Mouse (Mus musculus): ENCODE results near the gene Btbd16. TPM values are rescaled to one million over a fixed set of nuclear protein-coding genes. Genes with fewer than 3 reads are reported as not detected.

Btbd16 gene
- 0.25 TPM in 1 of 2 replicates, not detected in the other for total RNA-seq (2015)
- 0.29 TPM in 1 of 2 replicates, not detected in the other for total RNA-seq (2017)

GRCm38 (mm10) chr7:130773914-130774630 is at the start of gene Btbd16:
Gene Btbd16 (plus strand): TSS chr7:130774069.
- ATAC-seq (ENCODE audit: poor library complexity, severe bottlenecking) = peak; percentile 49

GRCm38 (mm10) chr7:130726185-130726584 is 47.7 kb upstream of the Btbd16 start:
- ATAC-seq (ENCODE audit: poor library complexity, severe bottlenecking) = no peak

GRCm38 (mm10) chr7:130726724-130727422 is 47.0 kb upstream of the Btbd16 start:
- no peak for ATAC-seq (ENCODE audit: poor library complexity, severe bottlenecking)

GRCm38 (mm10) chr7:130727560-130727959 is 46.3 kb upstream of the Btbd16 start:
- ATAC-seq (ENCODE audit: poor library complexity, severe bottlenecking) = no peak

- ATAC-seq (ENCODE audit: poor library complexity, severe bottlenecking) = no peak
Observed at GRCm38 (mm10) chr7:130731792-130732191, 42.1 kb upstream of the Btbd16 start.

- ATAC-seq (ENCODE audit: poor library complexity, severe bottlenecking) = no peak
Observed at GRCm38 (mm10) chr7:130732908-130733307, 41.0 kb upstream of the Btbd16 start.

GRCm38 (mm10) chr7:130733423-130733822 is 40.4 kb upstream of the Btbd16 start:
- no peak for ATAC-seq (ENCODE audit: poor library complexity, severe bottlenecking)

- ATAC-seq (ENCODE audit: poor library complexity, severe bottlenecking) = no peak
Observed at GRCm38 (mm10) chr7:130734195-130734787, 39.6 kb upstream of the Btbd16 start.

GRCm38 (mm10) chr7:130741099-130741498 is 32.8 kb upstream of the Btbd16 start:
- no peak for ATAC-seq (ENCODE audit: poor library complexity, severe bottlenecking)

GRCm38 (mm10) chr7:130743239-130744025 is 30.4 kb upstream of the Btbd16 start:
- ATAC-seq (ENCODE audit: poor library complexity, severe bottlenecking) = no peak

- ATAC-seq (ENCODE audit: poor library complexity, severe bottlenecking) = no peak
Observed at GRCm38 (mm10) chr7:130749165-130749564, 24.7 kb upstream of the Btbd16 start.

GRCm38 (mm10) chr7:130750752-130751490 is 22.9 kb upstream of the Btbd16 start:
- no peak for ATAC-seq (ENCODE audit: poor library complexity, severe bottlenecking)

- ATAC-seq (ENCODE audit: poor library complexity, severe bottlenecking) = no peak
Observed at GRCm38 (mm10) chr7:130751678-130752077, 22.2 kb upstream of the Btbd16 start.

GRCm38 (mm10) chr7:130754790-130755189 is 19.1 kb upstream of the Btbd16 start:
- no peak for ATAC-seq (ENCODE audit: poor library complexity, severe bottlenecking)

GRCm38 (mm10) chr7:130756343-130756835 is 17.5 kb upstream of the Btbd16 start:
- no peak for ATAC-seq (ENCODE audit: poor library complexity, severe bottlenecking)

GRCm38 (mm10) chr7:130757326-130757865 is 16.5 kb upstream of the Btbd16 start:
- no peak for ATAC-seq (ENCODE audit: poor library complexity, severe bottlenecking)

- ATAC-seq (ENCODE audit: poor library complexity, severe bottlenecking) = peak; percentile 87
Observed at GRCm38 (mm10) chr7:130762071-130762897, 11.6 kb upstream of the Btbd16 start.

- no peak for ATAC-seq (ENCODE audit: poor library complexity, severe bottlenecking)
Observed at GRCm38 (mm10) chr7:130764160-130764559, 9.7 kb upstream of the Btbd16 start.
